Mouse (Mus musculus): ENCODE data around the gene Dnah6. TPM values are rescaled to one million over a fixed set of nuclear protein-coding genes. Genes with fewer than 3 reads are reported as not detected.

The Dnah6 gene
- polyA plus RNA-seq, 1 experiment from 2014 or later: 0.01 TPM

DNA sequence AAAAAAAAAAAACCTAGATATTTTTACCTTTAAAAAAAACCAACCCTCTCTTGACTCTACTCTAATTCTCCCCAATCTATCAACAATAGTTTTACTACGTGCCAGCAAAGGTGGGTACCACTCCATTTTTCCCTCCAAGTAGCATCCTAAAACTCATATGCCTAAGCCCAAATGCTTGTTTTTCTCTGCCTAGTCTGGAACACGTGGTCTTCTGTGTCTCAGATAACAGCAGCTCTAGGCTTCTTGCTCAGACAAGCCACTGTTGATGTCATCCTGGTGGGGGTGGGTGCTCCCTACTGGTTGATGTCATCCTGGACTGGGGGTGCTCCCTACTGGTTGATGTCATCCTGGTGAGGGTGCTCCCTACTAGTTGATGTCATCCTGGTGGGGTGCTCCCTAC is 17.7 kb downstream of the Dnah6 start:
- ATAC-seq (no peak), DNase-seq (no peak)
- Histone ChIP-seq H3K9me3 (ENCODE audit: low read length) (no peaks in the 10 kb centered on the region), H3K27ac (ENCODE audit: low read depth) (no peak overlapping the region), H3K4me1 (ENCODE audit: insufficient read depth) (no peaks in the 10 kb centered on the region), H3K4me2 (ENCODE audit: low read depth, low read length) (no peak overlapping the region), H3K9ac (replicated peaks) (no peak overlapping the region), H3K4me3 (ENCODE audit: low read depth, low read length) (no peak overlapping the region), H3K36me3 (replicated peaks; ENCODE audit: insufficient read depth, low read length) (no peaks in the 10 kb centered on the region), H3K27me3 (ENCODE audit: insufficient read depth, low read length) (no peaks in the 10 kb centered on the region)
- WGBS (ENCODE audit: insufficient replicate concordance): 61% methylated on average over 2 of the region's 2 CpGs
- TF ChIP-seq CTCF (IDR thresholded peaks at IDR 0.05; ENCODE audit: low read depth) (no peak), EP300 (IDR thresholded peaks at IDR 0.05; ENCODE audit: low read depth) (no peak)

DNA sequence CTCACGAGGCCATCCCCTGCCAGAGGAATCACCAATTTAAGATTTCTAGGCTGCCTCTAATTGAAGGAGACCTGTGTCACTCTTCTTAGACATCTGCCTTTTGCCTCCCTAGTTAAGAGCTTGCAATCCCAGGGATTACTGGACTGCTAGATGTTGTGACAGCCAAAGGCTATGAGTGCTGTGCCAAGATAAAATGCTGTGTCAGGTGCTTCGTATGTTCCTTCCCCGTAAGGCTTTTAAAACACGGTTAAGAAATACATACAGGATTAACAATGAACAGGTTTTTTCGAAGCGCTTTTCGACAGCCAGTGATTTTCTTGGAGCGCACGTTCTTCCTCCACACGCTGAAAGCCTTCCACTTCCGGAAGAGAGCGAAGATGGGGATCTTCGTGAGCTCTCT is 26.2 kb downstream of the Dnah6 start:
- 88% methylated on average over 13 of the region's 13 CpGs for WGBS (ENCODE audit: insufficient replicate concordance)
- no peak overlapping the region for H3K4me2 ChIP-seq (ENCODE audit: low read depth, low read length)
- no peak for ATAC-seq
- no peaks in the 10 kb centered on the region for H3K4me1 ChIP-seq (ENCODE audit: insufficient read depth)
- no peaks in the 10 kb centered on the region for H3K36me3 ChIP-seq (replicated peaks; ENCODE audit: insufficient read depth, low read length)
- no peak overlapping the region for H3K9ac ChIP-seq (replicated peaks)
- no peak overlapping the region for H3K27ac ChIP-seq (ENCODE audit: low read depth)
- no peak for DNase-seq
- no peak overlapping the region for H3K4me3 ChIP-seq (ENCODE audit: low read depth, low read length)
- H3K9me3 ChIP-seq (ENCODE audit: low read length): no peaks in the 10 kb centered on the region
- TF ChIP-seq CTCF (IDR thresholded peaks at IDR 0.05; ENCODE audit: low read depth) (no peak), EP300 (IDR thresholded peaks at IDR 0.05; ENCODE audit: low read depth) (no peak)
- no peaks in the 10 kb centered on the region for H3K27me3 ChIP-seq (ENCODE audit: insufficient read depth, low read length)

DNA sequence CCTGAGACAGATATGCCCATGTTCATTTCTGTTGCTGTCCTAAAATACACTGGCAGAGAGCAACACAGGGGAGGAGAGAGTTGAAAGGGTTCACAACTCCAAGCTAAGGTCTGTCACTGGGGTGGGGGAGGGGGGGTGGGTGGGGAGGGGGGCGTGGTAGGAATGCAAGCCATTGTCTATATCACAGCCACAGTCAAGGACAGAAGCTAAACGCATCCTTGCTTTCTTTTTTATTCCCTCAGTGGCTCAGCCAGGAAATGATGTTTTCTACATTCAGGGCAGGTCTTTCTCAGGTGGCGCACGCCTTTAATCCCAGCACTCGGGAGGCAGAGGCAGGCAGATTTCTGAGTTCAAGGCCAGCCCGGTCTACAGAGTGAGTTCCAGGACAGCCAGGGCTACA is 30.7 kb downstream of the Dnah6 start:
- no peak overlapping the region for H3K4me2 ChIP-seq (ENCODE audit: low read depth, low read length)
- H3K27ac ChIP-seq (ENCODE audit: low read depth): no peak overlapping the region
- H3K9ac ChIP-seq (replicated peaks): no peak overlapping the region
- H3K27me3 ChIP-seq (ENCODE audit: insufficient read depth, low read length): no peaks in the 10 kb centered on the region
- no peaks in the 10 kb centered on the region for H3K9me3 ChIP-seq (ENCODE audit: low read length)
- no peaks in the 10 kb centered on the region for H3K4me1 ChIP-seq (ENCODE audit: insufficient read depth)
- TF ChIP-seq CTCF (IDR thresholded peaks at IDR 0.05; ENCODE audit: low read depth) (no peak), EP300 (IDR thresholded peaks at IDR 0.05; ENCODE audit: low read depth) (no peak)
- WGBS (ENCODE audit: insufficient replicate concordance): 70% methylated on average over 6 of the region's 6 CpGs
- no peak for DNase-seq
- no peak overlapping the region for H3K4me3 ChIP-seq (ENCODE audit: low read depth, low read length)
- no peak for ATAC-seq
- H3K36me3 ChIP-seq (replicated peaks; ENCODE audit: insufficient read depth, low read length): no peaks in the 10 kb centered on the region

DNA sequence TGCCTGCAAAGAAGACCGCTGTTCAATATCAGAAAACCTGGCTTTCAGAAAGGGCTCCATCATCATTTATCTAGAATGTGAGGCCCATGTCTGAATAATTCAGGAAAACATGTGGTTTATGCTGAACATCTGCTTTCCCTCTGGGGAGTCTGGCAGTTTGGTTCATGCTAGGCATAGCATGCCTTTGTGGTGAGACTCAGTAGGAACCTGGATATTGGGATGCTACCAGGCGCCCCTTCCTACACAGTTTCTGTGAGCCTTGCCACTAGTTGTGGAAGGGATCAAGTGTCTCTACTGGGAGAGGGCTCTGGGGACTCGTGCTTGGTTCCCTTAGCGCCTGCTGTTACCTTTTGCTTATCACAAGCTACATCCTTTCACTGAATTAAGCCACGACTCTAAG is 37.2 kb downstream of the Dnah6 start:
- no peak for DNase-seq
- 60% methylated on average over 5 of the region's 5 CpGs for WGBS (ENCODE audit: insufficient replicate concordance)
- no peaks in the 10 kb centered on the region for H3K27me3 ChIP-seq (ENCODE audit: insufficient read depth, low read length)

DNA sequence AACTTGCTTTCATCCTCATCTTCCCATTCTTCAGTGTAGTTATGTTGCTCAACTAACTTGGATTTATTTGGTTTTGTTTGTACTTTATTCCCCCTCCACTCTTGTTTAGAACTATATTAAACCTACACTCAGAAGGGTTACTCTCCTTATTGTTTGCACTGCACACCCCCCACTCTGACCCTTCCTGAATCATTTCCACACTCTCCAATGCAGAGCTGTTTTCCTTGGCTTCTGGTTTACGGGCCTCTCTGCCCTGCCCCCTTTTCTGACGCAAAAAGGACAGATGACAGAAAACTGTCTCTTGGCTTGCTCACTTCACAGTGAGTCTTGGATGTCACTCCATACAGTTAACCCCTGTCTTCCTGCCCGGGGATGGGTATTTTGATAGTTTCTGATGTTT is 38.5 kb downstream of the Dnah6 start:
- no peak overlapping the region for H3K4me3 ChIP-seq (ENCODE audit: low read depth, low read length)
- H3K27ac ChIP-seq (ENCODE audit: low read depth): no peak overlapping the region
- H3K9ac ChIP-seq (replicated peaks): no peak overlapping the region
- no peak for TF ChIP-seq CTCF (IDR thresholded peaks at IDR 0.05; ENCODE audit: low read depth)
- TF ChIP-seq EP300 (IDR thresholded peaks at IDR 0.05; ENCODE audit: low read depth): no peak
- no peak for ATAC-seq
- H3K36me3 ChIP-seq (replicated peaks; ENCODE audit: insufficient read depth, low read length): no peaks in the 10 kb centered on the region
- H3K27me3 ChIP-seq (ENCODE audit: insufficient read depth, low read length): no peaks in the 10 kb centered on the region
- H3K4me1 ChIP-seq (ENCODE audit: insufficient read depth): 0 out of 2 replicates have a peak, but pooled peaks cover 3% of the 10 kb centered on the region
- no peaks in the 10 kb centered on the region for H3K9me3 ChIP-seq (ENCODE audit: low read length)
- 43% methylated on average over 3 of the region's 3 CpGs for WGBS (ENCODE audit: insufficient replicate concordance)
- no peak overlapping the region for H3K4me2 ChIP-seq (ENCODE audit: low read depth, low read length)
- no peak for DNase-seq

More for the DNA sequence above, 37.2 kb downstream of the Dnah6 start:
- H3K27ac ChIP-seq (ENCODE audit: low read depth): no peak overlapping the region
- 0 out of 2 replicates have a peak, but pooled peaks cover 3% of the 10 kb centered on the region for H3K4me1 ChIP-seq (ENCODE audit: insufficient read depth)
- no peak for TF ChIP-seq CTCF (IDR thresholded peaks at IDR 0.05; ENCODE audit: low read depth)
- no peaks in the 10 kb centered on the region for H3K36me3 ChIP-seq (replicated peaks; ENCODE audit: insufficient read depth, low read length)
- no peak for ATAC-seq
- H3K4me2 ChIP-seq (ENCODE audit: low read depth, low read length): no peak overlapping the region
- H3K9me3 ChIP-seq (ENCODE audit: low read length): no peaks in the 10 kb centered on the region
- no peak overlapping the region for H3K9ac ChIP-seq (replicated peaks)
- H3K4me3 ChIP-seq (ENCODE audit: low read depth, low read length): no peak overlapping the region

DNA sequence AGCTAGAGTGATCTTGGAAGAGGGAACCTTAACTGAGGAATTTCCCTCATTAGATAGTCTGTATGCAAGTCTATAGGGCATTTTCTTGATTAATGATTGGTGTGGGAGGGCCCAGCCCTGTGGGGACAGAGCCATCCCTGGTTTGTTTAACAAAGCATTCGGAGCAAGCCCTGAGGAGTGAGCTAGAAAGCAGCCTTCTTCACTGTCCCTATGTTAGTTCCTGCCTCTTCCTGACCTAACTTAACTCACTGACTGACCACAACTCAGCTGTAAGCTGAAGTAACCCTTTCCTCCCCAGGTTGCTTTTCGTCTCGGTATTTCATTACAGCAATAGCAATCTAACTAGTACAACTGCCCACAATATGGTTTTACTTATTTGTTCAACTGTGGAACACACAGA is 39.0 kb downstream of the Dnah6 start:
- H3K4me3 ChIP-seq (ENCODE audit: low read depth, low read length): no peak overlapping the region
- H3K36me3 ChIP-seq (replicated peaks; ENCODE audit: insufficient read depth, low read length): no peaks in the 10 kb centered on the region
- no peaks in the 10 kb centered on the region for H3K9me3 ChIP-seq (ENCODE audit: low read length)
- ATAC-seq (no peak), DNase-seq (no peak)
- H3K9ac ChIP-seq (replicated peaks): no peak overlapping the region
- H3K27ac ChIP-seq (ENCODE audit: low read depth): no peak overlapping the region
- H3K4me2 ChIP-seq (ENCODE audit: low read depth, low read length): no peak overlapping the region
- no peaks in the 10 kb centered on the region for H3K27me3 ChIP-seq (ENCODE audit: insufficient read depth, low read length)
- H3K4me1 ChIP-seq (ENCODE audit: insufficient read depth): 0 out of 2 replicates have a peak, but pooled peaks cover 3% of the 10 kb centered on the region
- TF ChIP-seq CTCF (IDR thresholded peaks at IDR 0.05; ENCODE audit: low read depth) (no peak), EP300 (IDR thresholded peaks at IDR 0.05; ENCODE audit: low read depth) (no peak)
- 11% methylated on average over 3 of the region's 3 CpGs for WGBS (ENCODE audit: insufficient replicate concordance)

DNA sequence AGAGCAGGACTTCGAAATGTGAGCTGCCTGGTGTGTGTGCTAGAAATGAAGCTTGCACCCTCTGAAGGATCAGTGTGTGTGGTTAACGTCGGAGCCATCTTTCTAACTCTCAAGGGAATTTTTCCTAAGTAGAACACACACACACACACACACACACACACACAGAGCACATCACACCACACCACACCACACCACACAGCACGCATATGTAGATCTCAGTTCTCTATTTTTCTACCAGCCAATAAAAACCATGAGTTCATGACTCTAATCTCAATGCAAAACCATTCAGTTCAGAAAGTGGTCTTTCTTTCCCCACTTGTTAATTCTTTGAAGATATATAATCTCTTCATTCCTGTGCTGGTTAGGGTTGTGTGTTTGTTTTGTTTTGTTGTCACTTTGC is 39.4 kb downstream of the Dnah6 start:
- H3K27ac ChIP-seq (ENCODE audit: low read depth): no peak overlapping the region
- H3K36me3 ChIP-seq (replicated peaks; ENCODE audit: insufficient read depth, low read length): no peaks in the 10 kb centered on the region
- H3K9ac ChIP-seq (replicated peaks): no peak overlapping the region
- WGBS (ENCODE audit: insufficient replicate concordance): 46% methylated on average over 4 of the region's 4 CpGs
- H3K4me3 ChIP-seq (ENCODE audit: low read depth, low read length): no peak overlapping the region
- 0 out of 2 replicates have a peak, but pooled peaks cover 3% of the 10 kb centered on the region for H3K4me1 ChIP-seq (ENCODE audit: insufficient read depth)
- DNase-seq (no peak), ATAC-seq (no peak)
- H3K27me3 ChIP-seq (ENCODE audit: insufficient read depth, low read length): no peaks in the 10 kb centered on the region
- no peak overlapping the region for H3K4me2 ChIP-seq (ENCODE audit: low read depth, low read length)
- H3K9me3 ChIP-seq (ENCODE audit: low read length): no peaks in the 10 kb centered on the region
- no peak for TF ChIP-seq CTCF (IDR thresholded peaks at IDR 0.05; ENCODE audit: low read depth)
- TF ChIP-seq EP300 (IDR thresholded peaks at IDR 0.05; ENCODE audit: low read depth): no peak
